Mouse (Mus musculus): ENCODE results near the gene Adora3.
"Not testable (repeated sequence)": the region's sequence is repeated elsewhere in the genome, so short reads cannot be mapped to it uniquely, and the experiment has no call there.

DNA sequence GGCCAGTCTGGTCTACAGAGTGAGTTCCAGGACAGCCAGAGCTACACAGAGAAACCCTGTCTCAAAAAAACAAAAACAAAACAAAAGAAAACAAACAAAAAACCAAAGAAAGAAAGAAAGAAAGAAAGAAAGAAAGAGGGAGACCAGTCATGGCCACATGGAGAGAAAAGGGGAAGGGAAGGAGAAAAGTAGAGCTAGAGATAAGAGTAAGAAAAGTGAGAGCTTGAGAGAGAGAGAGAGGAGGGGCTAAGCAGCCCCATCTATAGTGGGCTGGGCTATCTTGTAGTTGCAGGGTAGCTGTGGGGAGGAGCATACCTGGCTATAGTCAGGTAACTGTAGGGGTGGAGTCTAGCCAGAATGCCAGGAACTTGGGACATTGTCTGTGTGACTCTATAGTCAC, 50.1 kb downstream of the Adora3 start:
- TF ChIP-seq GATA1 (IDR thresholded peaks at IDR 0.05; ENCODE audit: borderline replicate concordance, low read length); FLI1 (IDR thresholded peaks at IDR 0.05; ENCODE audit: low read length): not testable (repeated sequence)

Measured in megakaryocyte, embryonic 14.5 days (primary cell).